Mouse (Mus musculus): Measurements from ENCODE around the gene Crygc.
"Not testable (repeated sequence)": the region's sequence is repeated elsewhere in the genome, so short reads cannot be mapped to it uniquely, and the experiment has no call there.

The Crygc gene

DNA sequence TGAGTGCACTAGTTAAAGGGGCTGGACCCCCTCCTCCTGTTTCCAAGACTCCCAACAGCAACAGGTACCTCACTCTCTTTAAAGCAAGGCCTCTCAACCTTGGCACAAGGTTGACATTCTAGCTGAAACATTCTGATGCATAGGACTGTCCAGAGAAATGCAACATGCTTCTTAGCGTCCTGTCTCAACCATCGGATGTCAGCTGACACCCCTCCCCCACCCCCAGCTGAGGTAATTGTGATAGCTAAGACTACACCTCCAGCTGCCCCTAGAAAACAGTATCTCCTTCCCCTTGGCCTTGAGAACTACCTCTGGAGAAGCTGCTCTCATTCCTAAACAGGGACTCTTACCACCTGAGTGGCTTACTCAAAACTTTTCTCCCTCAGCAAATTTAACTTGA, 21.3 kb downstream of the Crygc start:
- DNase-seq = no peak

GRCm38 (mm10) chr1:65051696-65052095, 21.8 kb downstream of the Crygc start:
- no peak for DNase-seq

- DNase-seq = not testable (repeated sequence)
Observed at GRCm38 (mm10) chr1:65050952-65051351, 22.5 kb downstream of the Crygc start, which contains the start of gene Cryge. Gene Cryge (minus strand): TSS chr1:65051149.

- no peak for DNase-seq
Observed at GRCm38 (mm10) chr1:65048781-65049180, 24.7 kb downstream of the Crygc start.

GRCm38 (mm10) chr1:65046401-65047109, 26.9 kb downstream of the Crygc start:
- DNase-seq = no peak

- no peak for DNase-seq
Observed at GRCm38 (mm10) chr1:65043433-65043832, 30.1 kb downstream of the Crygc start.

- DNase-seq = no peak
Observed at GRCm38 (mm10) chr1:65041837-65042236, 31.7 kb downstream of the Crygc start.

GRCm38 (mm10) chr1:65040806-65041205, 32.7 kb downstream of the Crygc start:
- no peak for DNase-seq

- DNase-seq = no peak
Observed at GRCm38 (mm10) chr1:65039679-65040078, 33.8 kb downstream of the Crygc start.

DNA sequence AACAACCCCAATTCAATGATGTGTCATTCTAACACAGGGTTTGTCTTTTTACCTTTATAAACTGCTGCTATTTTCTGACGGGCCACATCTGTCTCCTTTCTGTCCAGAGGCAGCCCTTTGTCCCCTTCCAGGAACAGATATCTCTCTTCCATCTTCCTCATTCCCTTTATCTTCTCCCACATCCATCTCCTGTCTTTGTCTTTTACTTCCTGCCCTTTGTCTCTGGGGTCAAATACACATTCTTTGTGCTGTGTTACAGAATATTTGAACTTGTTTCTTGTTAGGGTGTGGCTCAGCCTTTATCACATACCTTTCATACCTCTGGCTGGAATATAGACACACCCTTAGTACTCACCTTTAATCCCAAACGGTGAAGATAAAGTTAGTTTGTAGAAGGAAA, 35.9 kb downstream of the Crygc start:
- DNase-seq = no peak

DNA sequence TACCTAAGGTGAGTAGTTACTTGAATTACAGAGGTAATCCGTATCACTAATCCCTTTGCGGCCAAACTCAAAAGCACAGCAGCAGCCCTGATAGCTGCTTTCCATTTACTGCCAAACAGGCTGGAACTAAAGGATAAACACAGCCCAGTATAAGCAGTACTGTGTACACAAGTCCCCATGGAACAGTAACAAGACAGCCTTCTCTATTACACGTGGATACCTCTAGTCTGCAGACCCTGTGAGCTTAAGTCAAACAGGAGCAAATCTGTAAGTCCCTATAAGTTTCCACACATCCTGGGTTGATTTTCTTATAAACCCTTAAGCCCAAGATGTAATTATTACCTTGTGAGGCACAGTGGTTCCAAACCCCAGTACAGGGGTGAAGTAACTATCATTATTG, 38.0 kb downstream of the Crygc start:
- no peak for DNase-seq

DNA sequence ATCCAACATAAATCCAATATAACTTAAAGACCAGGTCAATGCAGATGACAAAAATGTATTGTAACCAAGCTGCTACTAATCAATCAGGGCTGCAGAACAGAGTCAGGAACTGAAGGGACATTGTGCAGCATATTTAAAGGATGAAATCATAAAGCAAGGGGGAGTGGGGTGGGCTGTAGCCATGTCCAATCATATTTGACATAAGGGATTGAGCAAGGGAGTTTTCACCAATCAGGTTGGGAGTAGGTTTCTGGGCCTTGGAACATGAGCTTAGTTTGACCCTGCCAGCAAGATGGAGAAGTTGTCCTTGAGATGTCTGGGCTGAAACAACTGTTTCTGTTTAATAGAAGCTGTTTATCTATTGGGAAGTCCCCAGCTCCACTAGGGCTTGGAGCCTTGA, 40.8 kb downstream of the Crygc start, which contains the start of gene Akr1cl:
TSS of gene Akr1cl (minus strand) at position 119 of the 400 bp plus-strand sequence.
- no peak for DNase-seq

DNA sequence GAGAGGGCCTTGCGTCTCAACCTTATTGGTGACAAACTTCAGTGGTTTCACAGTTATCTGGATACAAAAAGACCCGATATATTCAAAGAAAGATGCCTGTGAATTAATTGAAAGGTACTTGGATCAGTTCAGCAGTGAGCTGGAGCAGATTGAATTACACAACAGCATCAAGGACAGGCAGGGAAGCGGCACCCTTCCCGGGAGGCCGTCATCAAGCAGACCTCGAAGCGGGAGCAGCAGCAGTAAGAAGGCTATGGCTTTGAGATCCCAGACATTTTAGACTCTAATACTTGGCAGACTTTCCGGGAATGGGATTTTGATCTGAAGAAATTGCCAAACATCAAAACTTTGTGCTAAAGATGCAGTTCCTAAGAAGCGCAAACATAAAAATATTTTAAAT, 45.3 kb downstream of the Crygc start:
- no peak for DNase-seq
